21 mouse cellular contexts compared by ENCODE assay signal in the genomic region with DNA sequence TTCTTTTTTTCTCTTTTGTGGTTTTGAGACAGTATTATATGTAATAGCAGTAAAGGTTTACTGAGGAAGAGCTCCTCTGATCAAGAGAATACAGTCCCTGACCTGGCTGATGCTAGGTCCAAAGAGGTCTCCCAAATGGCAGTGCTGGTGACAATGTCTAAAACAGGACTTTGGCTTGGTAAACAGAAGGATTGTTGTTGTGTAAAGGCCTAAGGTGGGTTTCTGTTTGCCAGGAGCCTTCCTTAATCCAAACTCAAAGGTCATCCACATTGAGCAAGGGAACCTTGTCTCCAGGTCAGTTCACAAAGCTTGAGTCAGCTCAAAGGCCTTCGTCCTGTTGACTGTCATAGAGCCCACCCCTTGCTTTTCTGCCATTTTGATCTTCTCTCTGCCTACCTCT. TPM values are rescaled to one million over a fixed set of nuclear protein-coding genes. Genes with fewer than 3 reads are reported as not detected.
"Had no signal": no experiment of that assay in that cellular context is flagged by ENCODE, and none has a peak within 500 bp of the region (broad histone marks: within the 10 kb centered on the region; RNA-seq: fewer than 3 reads in every experiment).

No protein-coding gene starts in this region.

- H3K27me3 ChIP-seq: hindbrain, embryonic 15.5 days; limb, embryonic 13.5 days; midbrain, embryonic 15.5 days; neural tube, embryonic 12.5 days had no signal

- H3K27ac ChIP-seq: hindbrain, embryonic 15.5 days; kidney, postnatal 0 days; layer of hippocampus, adult 2 months; limb, embryonic 13.5 days; midbrain, embryonic 15.5 days; neural tube, embryonic 12.5 days had no signal

- ATAC-seq: midbrain, embryonic 15.5 days had no signal

- H3K9ac ChIP-seq: hindbrain, embryonic 15.5 days; limb, embryonic 13.5 days; midbrain, embryonic 15.5 days; neural tube, embryonic 12.5 days had no signal

- H3K4me1 ChIP-seq: hindbrain, embryonic 15.5 days; limb, embryonic 13.5 days; midbrain, embryonic 15.5 days; neural tube, embryonic 12.5 days had no signal

- H3K4me2 ChIP-seq: hindbrain, embryonic 15.5 days; limb, embryonic 13.5 days; midbrain, embryonic 15.5 days; neural tube, embryonic 12.5 days had no signal

- H3K9me3 ChIP-seq: hindbrain, embryonic 15.5 days; limb, embryonic 13.5 days; midbrain, embryonic 15.5 days; neural tube, embryonic 12.5 days had no signal

- DNase-seq: kidney, adult 18-20 months; kidney, postnatal 4 days; left cerebral cortex, postnatal 4 days; lung, adult 18-20 months; lung, postnatal 36 days; retina, postnatal 1 day; right cerebral cortex, postnatal 4 days; spleen, adult 18-20 months; thymus, adult 18-20 months; thymus, postnatal 14 days had no signal

- H3K36me3 ChIP-seq: hindbrain, embryonic 15.5 days; limb, embryonic 13.5 days; midbrain, embryonic 15.5 days; neural tube, embryonic 12.5 days had no signal

- H3K4me3 ChIP-seq: hindbrain, embryonic 15.5 days; layer of hippocampus, adult 2 months; limb, embryonic 13.5 days; midbrain, embryonic 15.5 days; neural tube, embryonic 12.5 days had no signal

RNA-seq across cellular contexts. Expression of a gene that starts 18.0 kb away (rescaled TPM):
- total RNA-seq: layer of hippocampus, adult 2 months; layer of hippocampus, postnatal 10 days; left cerebral cortex, postnatal 4 days; monocyte, adult 5-6 weeks; neutrophil, adult 5-6 weeks had no signal
- polyA plus RNA-seq: hindbrain, embryonic 15.5 days; kidney, postnatal 0 days; limb, embryonic 13.5 days; lung, embryonic 16.5 days; midbrain, embryonic 15.5 days; neural tube, embryonic 12.5 days; stomach, embryonic 14.5 days had no signal
